Mouse (Mus musculus) left cerebral cortex, postnatal 10 days (tissue): Measurements from ENCODE around the gene Camk2g. TPM values are rescaled to one million over a fixed set of nuclear protein-coding genes. Genes with fewer than 3 reads are reported as not detected.

Source experiments
- DNase-seq, 2 experiments: peaks; one replicate each; pipeline ENCODE4 v3.0.0; 2021 to 2022; ENCODE audit warnings: low spot score in 2 of 2, mixed read lengths in 1 of 2; ENCODE audit errors: extremely low spot score in 1 of 2
- intact Hi-C: fragments of 180-260 bp; cut with DNase I; formaldehyde crosslinking; loops from one replicate; pipeline ENCODE4 v1.15.1; 2025
- total RNA-seq, 2 experiments: library from RNA; stranded (reverse); gene quantifications; 2 replicates each; pipeline ENCODE4 v1.2.3; 2021

The Camk2g gene
- total RNA-seq, 2 experiments from 2014 or later = 255 to 269 TPM

DNA sequence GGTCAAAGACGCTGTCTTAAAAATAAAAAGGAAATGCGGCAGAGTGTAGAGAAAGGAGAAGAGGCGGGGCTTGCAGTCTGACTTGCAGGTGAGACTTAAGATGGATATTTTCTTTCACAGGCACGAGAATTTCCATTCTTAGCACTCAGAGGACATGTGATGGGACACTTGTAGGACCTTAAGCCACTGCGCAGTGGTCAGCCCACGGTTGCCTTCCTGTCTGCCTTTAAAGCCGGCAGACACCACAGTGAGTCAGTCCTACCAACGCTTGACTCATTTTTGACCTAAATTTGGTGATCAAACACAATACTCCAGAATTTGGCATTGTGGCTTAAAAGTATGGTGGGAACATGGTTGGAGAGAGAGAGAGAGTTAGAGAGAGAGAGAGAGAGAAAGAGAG, 17.3 kb upstream of the Camk2g start:
- intact Hi-C loops = no loop called here
- DNase-seq = no peak

DNA sequence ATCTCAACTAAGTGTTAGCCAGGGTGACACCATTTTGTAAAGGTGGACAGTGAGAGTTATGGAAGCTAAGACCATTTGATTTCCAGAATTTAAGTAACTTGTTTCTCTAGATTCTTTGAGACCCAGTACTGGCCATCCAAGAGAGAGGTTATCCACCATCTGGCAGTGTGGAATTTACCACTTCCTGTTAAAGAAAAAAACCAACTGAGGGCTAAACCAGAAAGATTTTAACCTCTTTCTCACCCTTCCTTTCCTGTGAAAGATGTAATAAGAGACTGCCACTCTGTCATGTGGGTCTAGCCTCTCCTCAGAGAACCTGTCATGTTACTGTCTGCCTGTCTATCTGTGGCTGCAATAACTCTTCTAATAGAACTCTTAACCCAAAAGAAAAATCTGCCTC, 15.9 kb upstream of the Camk2g start:
- DNase-seq = no peak
- intact Hi-C loops = no loop called here

DNA sequence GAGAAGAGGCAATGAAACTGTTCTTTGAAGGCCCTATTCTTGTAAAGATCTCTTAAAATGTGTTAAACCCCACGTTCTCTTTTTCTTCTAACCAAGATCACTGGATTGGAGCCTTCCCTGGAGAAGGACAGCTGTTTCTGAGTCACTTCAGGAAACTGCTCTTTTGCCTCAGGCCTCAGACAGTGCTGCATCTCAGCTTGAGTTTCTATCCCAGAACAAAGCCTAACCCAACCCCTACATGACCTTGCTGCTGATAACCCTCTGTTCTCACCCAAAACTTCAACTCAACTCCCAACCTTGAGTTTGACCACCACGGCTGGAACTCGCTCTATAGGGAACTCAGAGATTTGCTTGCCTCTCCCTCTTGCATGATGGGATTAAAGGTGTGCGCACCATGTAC, 15.5 kb upstream of the Camk2g start:
- intact Hi-C loops = no loop called here
- DNase-seq = no peak

DNA sequence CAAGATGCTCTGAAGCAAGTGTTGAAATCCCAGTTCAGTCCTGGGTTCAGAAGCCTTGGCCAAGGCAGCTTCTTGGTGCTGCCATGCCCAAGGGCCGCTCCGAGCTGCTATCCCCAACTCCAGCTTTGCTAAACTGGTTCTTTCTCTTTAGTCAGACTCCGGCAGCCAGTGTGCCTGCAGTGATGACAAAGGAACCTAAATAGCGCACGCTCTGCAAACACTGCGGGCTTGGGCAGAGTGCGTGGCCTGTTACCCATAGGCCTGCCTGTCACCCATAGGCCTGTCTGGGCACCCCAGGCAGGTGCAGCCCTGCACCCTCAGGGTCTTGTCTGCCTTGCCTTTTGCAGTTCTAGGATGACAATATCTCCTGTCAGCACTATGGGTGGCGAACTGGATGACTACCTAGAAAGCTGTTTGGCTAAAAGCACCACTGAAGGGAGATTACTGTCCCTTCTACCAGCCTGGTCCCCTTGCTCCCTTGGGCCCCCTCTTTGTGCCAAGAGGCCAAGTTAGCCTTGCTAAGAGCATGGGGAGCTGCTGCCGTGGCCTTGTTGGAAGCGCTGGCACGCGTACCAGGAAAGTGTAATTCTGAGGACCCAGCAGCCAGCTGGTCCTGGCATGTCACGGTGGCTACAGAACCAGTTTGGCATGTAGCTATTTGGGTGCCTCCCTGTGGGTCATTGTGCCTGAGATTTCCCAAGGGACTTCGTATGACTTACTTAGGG, 12.4 kb upstream of the Camk2g start:
- intact Hi-C loops = no loop called here
- no peak for DNase-seq

DNA sequence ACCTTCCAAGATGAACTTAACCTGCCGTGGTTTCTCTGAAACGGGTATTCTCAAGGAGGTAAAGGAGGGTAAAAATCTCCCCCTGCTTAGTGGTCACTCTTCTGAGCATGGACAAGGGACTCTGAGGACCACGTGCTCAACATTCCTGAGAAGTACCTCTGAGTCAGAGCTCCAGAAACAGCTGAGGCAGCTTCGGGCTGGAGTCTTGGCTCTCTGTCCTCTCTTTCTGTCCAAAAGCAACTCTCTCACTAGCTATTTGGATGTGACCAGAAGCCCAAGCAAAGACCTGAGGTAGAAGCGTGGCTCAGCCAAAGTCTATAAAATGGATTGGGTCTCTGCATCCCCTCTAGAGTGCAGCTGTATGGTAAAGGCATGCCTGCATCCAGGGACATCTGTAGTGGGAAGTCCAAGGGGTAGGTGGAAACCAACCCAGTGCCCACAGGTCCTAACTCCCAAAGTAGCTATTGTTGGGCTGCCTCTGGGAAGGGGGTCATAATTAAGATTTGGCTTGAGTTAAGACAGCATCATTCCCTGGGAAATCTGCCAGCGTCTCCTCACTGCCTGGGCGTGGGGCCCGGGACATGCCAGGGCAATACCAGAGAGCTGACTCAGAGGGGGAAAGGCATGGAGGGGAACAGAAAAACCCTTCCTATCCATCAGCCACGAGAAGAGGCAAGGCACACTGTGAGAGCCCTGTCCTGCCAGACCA, 11.2 kb upstream of the Camk2g start:
- intact Hi-C loops = loop anchor here (5.0 kb wide), 1 partner anchor 192 kb away; no protein-coding TSS in a partner anchor
- DNase-seq = peak; percentile 71 to 85

DNA sequence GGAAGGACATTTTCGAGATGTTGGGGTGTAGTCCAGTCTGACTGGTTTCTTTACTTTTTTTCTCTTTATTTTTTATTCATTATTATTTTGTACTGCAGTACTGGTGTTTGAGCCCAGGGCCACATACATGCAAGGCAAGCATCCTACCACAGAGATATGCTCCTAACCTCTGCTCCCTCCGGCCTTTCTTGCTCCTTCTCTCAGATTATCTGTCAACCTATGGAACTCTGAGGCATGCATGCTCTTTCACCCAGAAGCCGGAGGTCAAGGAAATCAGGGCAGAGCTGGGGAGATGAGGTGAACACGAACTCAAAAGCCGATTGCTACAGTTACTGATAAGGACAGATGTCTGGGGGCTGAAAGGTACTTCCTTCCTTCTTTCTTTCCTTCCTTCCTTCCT, 10.6 kb upstream of the Camk2g start:
- intact Hi-C loops = loop anchor here (5.0 kb wide), 1 partner anchor 193 kb away; no protein-coding TSS in a partner anchor
- DNase-seq = no peak

DNA sequence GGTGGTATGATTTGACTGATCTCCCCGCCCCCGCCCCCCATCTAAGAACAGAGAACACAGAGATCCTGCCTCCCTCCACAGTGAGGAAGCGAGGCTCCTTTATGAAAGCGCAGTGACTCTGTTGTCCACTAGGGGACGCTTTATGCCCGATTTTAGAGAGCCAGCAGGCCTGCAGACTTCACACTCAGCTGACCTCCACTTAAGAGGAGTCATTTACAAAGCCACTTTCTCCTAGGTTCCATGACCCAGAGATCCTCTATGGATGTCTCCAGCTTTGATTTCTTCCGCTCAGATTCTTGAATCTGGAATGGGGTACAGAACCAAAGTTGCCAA, 9.7 kb upstream of the Camk2g start:
- intact Hi-C loops = loop anchor here (2.0 to 5.0 kb wide), 2 partner anchors 69 to 194 kb away; no protein-coding TSS in a partner anchor
- DNase-seq = peak in 1 of 2 experiments; percentile 77

DNA sequence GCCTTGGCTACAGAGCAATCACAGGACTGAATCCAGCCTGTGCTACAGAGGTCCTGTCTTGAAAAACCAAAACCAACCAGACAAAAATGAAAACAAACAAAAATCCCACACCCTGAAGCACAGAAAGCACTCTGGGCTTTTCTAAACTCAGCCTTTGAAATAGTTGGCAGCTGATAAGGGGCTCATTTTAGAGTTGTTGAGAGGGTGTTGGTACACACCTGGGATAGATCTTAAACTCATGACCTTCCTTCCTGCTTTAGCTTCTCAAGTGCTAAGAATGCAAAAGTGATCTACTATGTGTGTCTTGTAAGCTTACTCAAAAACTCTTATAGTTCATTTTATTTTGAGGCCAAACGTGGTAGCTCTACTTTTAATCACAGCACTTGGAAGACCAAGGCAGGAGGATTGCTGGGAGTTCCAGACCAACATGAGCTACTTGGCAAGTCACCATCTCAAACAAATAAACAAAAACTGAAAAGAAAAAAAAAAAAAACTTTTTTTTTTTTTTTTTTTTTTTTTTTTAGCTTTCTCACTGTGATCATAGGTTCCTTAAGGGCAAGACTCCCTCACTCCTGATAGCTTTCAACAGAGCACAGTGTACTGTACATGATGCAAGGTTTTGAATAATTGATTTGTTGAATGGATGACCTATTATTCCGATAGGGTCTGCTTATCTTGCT, 9.2 kb upstream of the Camk2g start:
- no peak for DNase-seq
- intact Hi-C loops = loop anchor here (2.0 to 5.0 kb wide), 2 partner anchors 70 to 194 kb away; no protein-coding TSS in a partner anchor

DNA sequence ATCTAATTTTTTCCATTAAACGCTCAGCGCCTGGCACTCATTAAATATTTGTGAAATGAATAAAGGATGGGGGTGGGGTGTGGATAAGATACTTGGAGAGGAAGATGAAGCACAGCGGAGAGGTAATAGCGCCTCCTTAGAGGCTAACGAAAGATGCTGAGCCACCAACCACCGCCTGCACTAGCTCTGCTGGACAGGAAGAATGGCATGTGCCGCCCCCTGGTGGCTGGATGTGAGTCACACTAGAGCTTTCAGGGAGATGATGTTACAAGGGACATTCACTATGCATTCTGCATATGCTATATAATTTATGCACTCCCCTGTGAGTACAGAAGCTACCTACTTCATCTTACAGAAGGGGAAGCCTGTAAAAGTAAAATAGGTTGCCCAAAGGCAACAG, 4.9 kb upstream of the Camk2g start:
- DNase-seq = peak; percentile 71 to 91
- intact Hi-C loops = no loop called here

DNA sequence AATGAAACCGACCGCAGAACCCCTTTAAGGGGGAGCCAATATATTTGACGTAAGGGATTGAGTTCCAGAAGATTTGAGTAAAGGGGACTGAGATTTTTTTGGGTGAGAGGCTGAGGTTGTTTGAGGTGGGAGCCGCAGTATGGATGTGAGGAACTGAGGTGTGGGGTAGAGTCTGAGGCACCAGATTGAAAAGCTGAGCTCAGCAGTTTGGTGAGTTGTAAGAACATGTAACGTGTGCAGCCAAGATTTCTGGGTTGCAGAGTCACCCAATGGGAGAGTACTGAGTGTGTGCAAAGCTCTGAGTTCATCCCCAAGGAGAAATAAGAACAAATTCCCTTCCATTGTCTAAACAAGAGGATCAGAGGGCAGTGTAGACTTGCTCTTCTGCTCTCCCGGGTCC, 4.4 kb upstream of the Camk2g start:
- intact Hi-C loops = no loop called here
- DNase-seq = no peak

DNA sequence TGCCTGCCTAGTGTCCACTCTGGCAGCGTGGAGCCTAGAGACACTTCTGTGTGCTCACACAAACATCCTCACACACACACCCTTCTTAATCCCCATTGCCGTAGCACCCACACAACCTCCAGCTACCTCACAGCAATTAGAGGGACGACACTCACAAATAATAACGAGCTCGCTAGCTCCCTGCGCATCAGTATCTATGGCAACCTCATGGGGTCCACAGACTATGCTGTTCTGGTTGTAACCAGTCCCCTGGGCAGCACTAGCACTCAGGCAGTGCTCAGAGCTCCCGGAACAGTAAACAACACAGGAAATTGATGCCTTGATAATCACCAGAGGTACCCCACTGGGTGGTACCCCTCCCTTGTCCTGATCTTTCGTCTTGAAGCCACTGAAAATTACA, 2.8 kb upstream of the Camk2g start:
- no peak for DNase-seq
- intact Hi-C loops = no loop called here

DNA sequence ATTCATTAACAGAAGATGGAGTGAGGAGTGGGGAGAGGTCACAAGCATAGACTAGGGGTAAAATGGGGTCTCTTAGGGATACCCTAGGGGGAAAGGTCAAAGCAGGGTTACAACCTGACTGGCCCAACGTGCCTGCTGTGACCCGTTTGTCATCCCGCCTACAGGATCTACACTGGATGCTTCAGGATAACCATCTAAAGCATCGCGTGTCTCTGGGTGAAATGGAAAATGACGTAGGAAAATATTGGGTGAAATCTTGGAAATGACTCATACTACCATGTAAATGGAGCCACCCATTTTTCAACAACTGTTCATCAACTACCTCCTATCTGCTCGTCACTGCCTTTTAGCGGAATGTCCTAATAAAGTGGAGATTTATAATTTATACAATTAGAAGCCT, 2.3 kb upstream of the Camk2g start:
- intact Hi-C loops = no loop called here
- no peak for DNase-seq

DNA sequence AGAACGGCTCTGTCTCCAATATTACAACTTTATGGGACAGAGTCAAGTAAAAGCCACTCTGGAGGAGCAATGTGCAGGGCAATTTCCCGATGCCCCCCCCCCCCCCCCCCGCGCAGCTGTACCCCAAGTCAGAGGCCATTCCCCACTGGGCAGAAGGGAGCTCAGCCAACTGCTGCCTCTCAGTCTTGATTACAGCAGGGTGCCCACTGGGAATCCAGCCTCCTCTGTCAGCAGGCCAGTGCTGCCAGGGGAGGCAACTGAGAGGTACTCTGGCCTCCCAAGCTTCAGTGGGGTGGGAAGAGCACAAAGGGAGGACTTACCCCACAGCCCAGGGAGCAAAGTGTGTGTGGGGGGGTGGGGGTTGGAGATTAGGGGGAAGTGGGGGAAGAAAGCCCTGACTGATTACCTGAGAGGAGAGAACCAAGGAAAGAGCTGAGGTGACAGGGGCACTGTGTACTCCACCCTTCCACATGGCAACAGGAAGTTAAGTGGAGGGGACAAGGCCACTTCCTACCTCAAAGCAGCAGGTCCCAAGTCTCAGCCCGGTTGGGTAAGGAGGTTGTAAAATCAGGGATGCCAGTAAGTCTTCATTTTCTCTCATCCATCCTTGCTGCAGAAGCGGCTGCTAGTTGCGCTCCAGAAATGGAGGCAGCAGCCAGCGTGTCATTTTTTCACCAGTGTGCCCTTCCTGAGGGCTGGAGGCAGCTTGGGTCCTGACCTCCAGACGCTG, 1.7 kb upstream of the Camk2g start:
- no peak for DNase-seq
- intact Hi-C loops = no loop called here

DNA sequence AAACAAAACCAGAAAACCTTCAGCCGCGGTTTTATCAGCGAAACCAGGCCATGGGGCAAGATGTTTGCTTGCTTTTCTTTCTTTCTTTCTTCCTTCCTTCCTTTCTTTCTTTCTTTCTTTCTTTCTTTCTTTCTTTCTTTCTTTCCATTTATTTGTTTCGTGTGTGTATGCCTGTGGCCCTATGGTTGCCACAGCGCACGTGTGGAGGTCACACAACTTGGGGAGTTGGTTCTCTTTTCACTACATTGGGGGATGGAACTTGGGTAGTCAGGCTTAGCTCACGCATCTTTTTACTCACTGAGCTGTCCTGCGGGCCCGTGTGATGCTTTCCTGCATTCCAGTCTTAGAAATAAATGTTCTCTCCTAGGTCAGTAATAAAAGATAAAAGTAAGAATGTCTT, 701 bp upstream of the Camk2g start:
- DNase-seq = no peak
- intact Hi-C loops = loop anchor here (5.0 kb wide), 1 partner anchor 37 kb away; no protein-coding TSS in a partner anchor

DNA sequence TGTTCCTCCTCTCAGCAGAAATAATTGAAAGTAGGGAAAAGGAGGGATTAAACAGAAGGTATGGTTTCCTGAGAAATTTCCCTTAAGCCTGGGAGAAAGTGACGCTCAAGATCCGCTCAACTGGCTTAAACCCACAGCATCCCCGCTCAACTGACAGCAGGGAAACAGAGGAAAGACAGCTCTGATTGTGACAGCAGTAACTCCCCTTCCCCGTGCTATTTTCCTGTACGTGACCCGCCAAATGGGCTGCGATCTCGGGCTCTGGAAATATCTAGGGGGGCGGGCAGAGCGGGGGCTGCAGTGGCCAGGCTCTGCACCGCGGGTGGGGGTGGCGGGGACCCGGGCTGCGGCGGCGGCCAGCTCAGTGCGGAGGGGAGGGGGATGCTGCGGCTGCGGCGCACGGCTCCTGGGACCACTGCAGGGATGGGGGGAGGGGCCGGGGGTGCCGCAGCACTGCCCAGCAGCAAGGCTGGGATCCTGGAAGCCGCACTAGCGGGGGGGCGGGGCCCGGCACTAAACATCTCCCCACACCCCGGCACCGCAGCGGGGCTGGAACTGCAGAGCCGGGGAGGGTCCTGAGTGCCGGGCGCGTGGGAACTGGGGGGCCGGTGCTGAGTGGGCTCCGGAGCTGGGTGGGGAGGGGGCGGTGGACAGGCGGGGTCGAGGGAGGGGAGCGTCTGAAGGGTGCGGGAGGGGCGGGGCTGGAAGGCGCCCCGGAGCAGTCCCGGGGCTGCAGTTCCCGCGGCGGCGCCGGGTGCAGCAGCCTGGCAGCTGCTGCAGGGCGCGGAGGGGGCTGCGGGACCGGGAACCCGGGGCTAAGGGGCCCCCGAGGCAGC, 748 bp downstream of the Camk2g start:
- peak in 1 of 2 experiments; percentile 81 for DNase-seq
- intact Hi-C loops = loop anchor here (2.0 to 5.0 kb wide), 2 partner anchors 26 to 36 kb away; no protein-coding TSS in a partner anchor

DNA sequence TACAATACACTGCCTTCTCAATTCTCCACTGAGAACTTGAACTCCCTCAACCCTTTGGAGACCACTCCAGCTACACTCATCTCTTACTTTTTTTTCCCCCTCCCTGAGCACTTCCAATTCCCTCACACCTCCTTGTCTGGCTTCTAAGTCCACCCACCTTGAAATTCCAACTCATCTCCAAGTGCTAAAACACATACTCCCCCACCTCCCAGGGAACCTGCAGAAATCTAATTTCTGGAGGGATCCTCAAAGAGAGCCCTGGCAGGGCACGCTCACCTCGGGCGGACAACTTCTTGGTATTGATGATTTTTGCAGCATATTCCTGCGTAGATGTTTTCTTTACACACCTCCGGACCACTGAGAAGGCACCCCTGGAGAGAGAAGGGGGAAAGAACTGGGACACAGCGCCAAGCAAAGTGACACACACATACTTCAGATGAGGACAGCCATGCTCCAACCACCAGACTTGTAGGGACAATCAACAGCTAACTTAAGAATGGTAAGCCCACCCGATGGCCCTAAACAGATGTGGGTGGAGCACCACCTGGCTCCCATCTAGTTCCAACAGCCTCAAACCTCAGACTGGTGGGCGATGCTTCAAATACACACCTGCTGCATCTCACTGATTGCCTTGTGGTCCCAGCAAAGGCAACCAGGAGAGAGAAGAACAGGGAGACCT, 1.5 kb downstream of the Camk2g start:
- DNase-seq = no peak
- intact Hi-C loops = loop anchor here (2.0 to 5.0 kb wide), 2 partner anchors 26 to 35 kb away; no protein-coding TSS in a partner anchor

DNA sequence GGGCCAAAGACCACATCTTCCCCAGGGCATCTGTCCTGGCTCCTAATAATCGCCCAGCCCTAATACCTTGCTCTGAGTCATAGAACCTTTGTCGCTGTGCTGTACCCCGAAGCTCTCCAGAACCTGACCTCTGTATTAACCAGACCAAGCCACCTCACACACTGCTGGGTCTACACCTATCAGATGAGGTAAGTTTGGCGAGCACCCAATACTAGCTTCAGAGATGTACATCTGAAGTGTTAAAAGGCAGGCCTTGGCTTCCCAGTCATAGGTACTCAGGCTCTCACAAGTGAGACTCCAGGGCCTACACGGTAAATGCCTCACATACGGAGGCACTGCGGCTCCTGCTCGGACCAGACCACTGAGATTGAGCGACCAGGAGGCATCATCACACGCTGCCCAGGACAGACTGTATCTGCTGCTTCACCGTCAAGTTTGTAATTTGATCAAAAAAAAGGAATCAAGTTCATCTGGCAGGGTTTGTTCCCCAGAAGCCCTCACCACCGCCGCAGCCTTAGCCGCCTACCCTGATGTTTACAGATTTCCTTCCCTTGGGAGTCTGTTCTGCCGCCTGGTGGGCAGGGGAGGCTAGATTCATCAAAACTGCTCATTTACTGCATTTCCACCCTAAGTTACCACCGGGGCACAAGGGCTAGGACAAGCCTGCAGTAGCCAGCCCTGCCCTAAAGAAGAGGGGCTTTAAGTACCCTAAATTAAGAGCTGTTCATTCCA, 2.2 kb downstream of the Camk2g start:
- DNase-seq = peak in 1 of 2 experiments; percentile 48
- intact Hi-C loops = loop anchor here (2.0 to 5.0 kb wide), 2 partner anchors 25 to 34 kb away; no protein-coding TSS in a partner anchor
